Mouse (Mus musculus) forebrain, embryonic 10.5 days (tissue): ENCODE data around the gene Egf. TPM values are rescaled to one million over a fixed set of nuclear protein-coding genes. Genes with fewer than 3 reads are reported as not detected.

ENCODE experiments used
- DNase-seq: peaks from one replicate; pipeline ENCODE4 v3.0.0-alpha.2; 2017; ENCODE audit warnings: low spot score; ENCODE audit errors: extremely low spot score
- H3K27ac ChIP-seq: fragments of 300-500 bp; sonication (generic); 2 replicates; pipeline ENCODE4 v1.5.1; 2016; ENCODE audit warnings: mild to moderate bottlenecking
- H3K27me3 ChIP-seq: fragments of 300-500 bp; sonication (generic); 2 replicates; pipeline ENCODE4 v1.6.1; 2016; ENCODE audit warnings: mild to moderate bottlenecking; ENCODE audit not compliant: poor library complexity, severe bottlenecking
- H3K36me3 ChIP-seq: fragments of 300-500 bp; sonication (generic); replicated peaks from 2 replicates; pipeline ENCODE4 v1.6.1; 2016; ENCODE audit warnings: mild to moderate bottlenecking, moderate library complexity
- H3K4me1 ChIP-seq: fragments of 300-500 bp; sonication (generic); 2 replicates; pipeline ENCODE4 v1.6.1; 2016
- H3K4me3 ChIP-seq: fragments of 300-500 bp; sonication (generic); 2 replicates; pipeline ENCODE4 v1.5.1; 2016; ENCODE audit warnings: mild to moderate bottlenecking, moderate library complexity
- H3K9me3 ChIP-seq: fragments of 300-500 bp; sonication (generic); 2 replicates; pipeline ENCODE4 v1.6.1; 2016; ENCODE audit warnings: mild to moderate bottlenecking, moderate library complexity
- WGBS: fragments of 180-500 bp; shearing (Covaris S2); methylation state at CpG from one replicate; pipeline ENCODE4 v1.1.7; 2016; 5-methylcytosine and 5-hydroxymethylcytosine counted together
- polyA plus RNA-seq: library from polyadenylated mRNA; unstranded; fragments of >200 nt; fragmentation: Nextera tagmentation; extraction: Ambion mirVana; gene quantifications from 2 replicates; pipeline ENCODE4 v1.2.1, GENCODE M21; 2016

Egf gene
- polyA plus RNA-seq, 1 experiment from 2014 or later: 1.8 TPM

DNA sequence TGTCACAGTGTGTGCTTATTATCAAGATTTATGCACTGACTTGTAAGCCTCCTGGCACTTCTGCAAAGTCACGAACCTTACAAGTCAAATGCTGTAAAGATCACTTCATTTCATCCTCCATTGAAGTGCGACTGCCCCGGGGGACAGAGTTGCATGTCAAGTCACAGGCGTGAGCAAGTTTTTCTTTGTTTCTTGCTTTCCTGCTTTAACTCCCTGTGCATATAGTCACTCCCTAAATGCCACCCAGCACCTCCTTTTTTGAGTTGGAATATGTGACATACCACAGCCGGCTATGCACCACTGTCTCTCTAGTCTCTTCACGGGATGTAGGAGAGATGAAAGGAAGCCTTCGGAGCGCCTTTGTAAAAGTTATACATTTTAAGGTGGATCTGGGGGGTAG is 56.2 kb downstream of the Egf start:
- Histone ChIP-seq H3K4me1 (no peaks in the 10 kb centered on the region), H3K9me3 (no peaks in the 10 kb centered on the region), H3K36me3 (0 out of 2 replicates have a peak, but pooled peaks cover 3% of the 10 kb centered on the region), H3K4me3 (no peak overlapping the region), H3K27ac (no peak overlapping the region), H3K27me3 (no peaks in the 10 kb centered on the region)
- WGBS: 89% methylated on average over 8 of the region's 8 CpGs
- no peak for DNase-seq

- 86% methylated on average over 6 of the region's 6 CpGs for WGBS
- H3K36me3 ChIP-seq: 0 out of 2 replicates have a peak, but pooled peaks cover 3% of the 10 kb centered on the region
- no peak overlapping the region for H3K27ac ChIP-seq
- no peaks in the 10 kb centered on the region for H3K4me1 ChIP-seq
- no peaks in the 10 kb centered on the region for H3K27me3 ChIP-seq
- no peak for DNase-seq
- no peaks in the 10 kb centered on the region for H3K9me3 ChIP-seq
- H3K4me3 ChIP-seq: no peak overlapping the region
Measured at GRCm38 (mm10) chr3:129698365-129698764, 56.8 kb downstream of the Egf start.

DNA sequence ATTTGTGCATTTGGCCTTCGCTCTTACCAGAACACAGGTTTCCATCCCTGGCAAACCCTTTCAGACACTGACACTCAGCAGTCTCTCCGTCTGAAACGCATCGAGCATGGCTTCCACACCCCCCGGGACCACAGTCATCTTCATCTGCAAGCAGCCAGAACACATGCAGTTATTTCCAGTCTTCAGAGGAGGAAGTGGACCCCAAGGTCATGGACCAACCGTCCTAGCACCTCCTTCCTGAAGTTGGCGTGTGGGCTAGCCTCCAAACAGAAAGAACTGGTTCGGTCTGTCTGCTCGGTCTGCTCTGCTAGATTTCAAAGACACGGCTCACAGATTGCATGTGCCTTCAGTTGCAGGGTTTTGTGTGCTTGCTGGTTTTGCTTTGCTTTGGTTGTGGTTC is 57.4 kb downstream of the Egf start:
- no peaks in the 10 kb centered on the region for H3K4me1 ChIP-seq
- 89% methylated on average over 10 of the region's 10 CpGs for WGBS
- H3K4me3 ChIP-seq: no peak overlapping the region
- H3K27me3 ChIP-seq: no peaks in the 10 kb centered on the region
- no peaks in the 10 kb centered on the region for H3K9me3 ChIP-seq
- DNase-seq: no peak
- H3K36me3 ChIP-seq: 0 out of 2 replicates have a peak, but pooled peaks cover 3% of the 10 kb centered on the region
- H3K27ac ChIP-seq: no peak overlapping the region

- no peak for DNase-seq
- no peaks in the 10 kb centered on the region for H3K4me1 ChIP-seq
- H3K27ac ChIP-seq: no peak overlapping the region
- H3K36me3 ChIP-seq: 0 out of 2 replicates have a peak, but pooled peaks cover 3% of the 10 kb centered on the region
- H3K9me3 ChIP-seq: no peaks in the 10 kb centered on the region
- no peaks in the 10 kb centered on the region for H3K27me3 ChIP-seq
- H3K4me3 ChIP-seq: no peak overlapping the region
- WGBS: 91% methylated on average over 8 of the region's 8 CpGs
Measured at GRCm38 (mm10) chr3:129695943-129696342, 59.2 kb downstream of the Egf start.

- no peaks in the 10 kb centered on the region for H3K27me3 ChIP-seq
- H3K36me3 ChIP-seq: 0 out of 2 replicates have a peak, but pooled peaks cover 3% of the 10 kb centered on the region
- WGBS: 86% methylated on average over 4 of the region's 4 CpGs
- H3K4me3 ChIP-seq: no peak overlapping the region
- H3K9me3 ChIP-seq: no peaks in the 10 kb centered on the region
- no peaks in the 10 kb centered on the region for H3K4me1 ChIP-seq
- no peak for DNase-seq
- no peak overlapping the region for H3K27ac ChIP-seq
Measured at GRCm38 (mm10) chr3:129693581-129693980, 61.5 kb downstream of the Egf start.

DNA sequence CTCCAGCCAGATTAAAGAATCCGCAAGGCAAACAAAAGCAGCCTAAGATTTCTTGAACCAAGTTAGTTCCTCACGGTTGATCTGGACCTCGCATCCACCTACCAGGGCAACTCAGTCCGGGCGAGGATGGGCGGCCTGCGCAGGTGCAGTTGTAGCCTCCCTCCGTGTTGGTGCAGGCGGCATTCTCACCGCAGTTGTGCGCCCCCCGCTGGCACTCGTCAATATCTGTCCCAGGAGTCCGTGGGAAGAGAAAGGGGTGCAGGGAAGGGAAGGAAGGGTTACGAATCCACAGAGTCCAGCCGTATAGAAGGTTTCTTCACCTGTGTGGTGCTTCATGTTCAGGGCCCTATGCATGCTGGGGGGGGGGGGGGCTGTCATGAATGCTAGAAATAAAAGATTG is 62.3 kb downstream of the Egf start:
- 47% methylated on average over 16 of the region's 16 CpGs for WGBS
- Histone ChIP-seq H3K36me3 (0 out of 2 replicates have a peak, but pooled peaks cover 3% of the 10 kb centered on the region), H3K27ac (no peak overlapping the region), H3K9me3 (no peaks in the 10 kb centered on the region), H3K4me3 (no peak overlapping the region), H3K27me3 (no peaks in the 10 kb centered on the region), H3K4me1 (no peaks in the 10 kb centered on the region)
- DNase-seq: no peak

GRCm38 (mm10) chr3:129687429-129687828 is 67.7 kb downstream of the Egf start:
- Histone ChIP-seq H3K27ac (no peak overlapping the region), H3K4me1 (no peaks in the 10 kb centered on the region), H3K36me3 (no peaks in the 10 kb centered on the region), H3K27me3 (no peaks in the 10 kb centered on the region), H3K4me3 (no peak overlapping the region), H3K9me3 (no peaks in the 10 kb centered on the region)
- 76% methylated on average over 5 of the region's 5 CpGs for WGBS
- no peak for DNase-seq

DNA sequence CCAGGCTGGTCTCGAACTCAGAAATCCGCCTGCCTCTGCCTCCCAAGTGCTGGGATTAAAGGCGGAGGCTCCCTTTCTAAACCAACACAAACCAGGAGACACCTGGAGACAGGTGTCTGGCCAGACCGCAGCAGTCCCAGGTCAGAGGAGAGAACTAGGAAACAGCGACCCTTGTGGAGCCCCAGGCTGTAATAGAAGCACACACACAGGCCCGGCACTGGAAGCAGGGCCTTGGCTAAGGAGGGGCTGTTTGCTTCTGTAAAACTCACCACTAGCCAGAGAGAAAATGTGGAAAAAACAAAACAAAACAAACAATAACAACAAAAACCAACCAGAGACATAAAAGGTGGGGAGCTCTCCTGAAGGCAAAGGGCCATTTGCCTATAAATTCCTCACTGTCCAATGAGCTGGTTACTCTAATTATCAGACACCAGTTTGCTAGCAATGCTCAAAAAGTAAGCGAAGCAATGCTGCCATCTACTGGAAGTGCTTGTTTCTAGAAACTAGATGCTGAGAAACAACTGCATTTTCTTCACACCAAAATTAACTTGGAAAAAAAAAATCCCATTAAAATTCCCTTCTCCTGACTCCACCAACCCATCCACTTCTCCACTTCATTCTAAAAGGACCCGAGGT is 68.3 kb downstream of the Egf start:
- H3K4me3 ChIP-seq: no peak overlapping the region
- H3K9me3 ChIP-seq: no peaks in the 10 kb centered on the region
- no peaks in the 10 kb centered on the region for H3K4me1 ChIP-seq
- DNase-seq: peak; percentile 45
- no peaks in the 10 kb centered on the region for H3K36me3 ChIP-seq
- 59% methylated on average over 8 of the region's 8 CpGs for WGBS
- H3K27ac ChIP-seq: no peak overlapping the region
- H3K27me3 ChIP-seq: no peaks in the 10 kb centered on the region

- WGBS: 89% methylated on average over 12 of the region's 12 CpGs
- H3K9me3 ChIP-seq: no peaks in the 10 kb centered on the region
- no peaks in the 10 kb centered on the region for H3K27me3 ChIP-seq
- no peaks in the 10 kb centered on the region for H3K4me1 ChIP-seq
- H3K4me3 ChIP-seq: no peak overlapping the region
- no peak overlapping the region for H3K27ac ChIP-seq
- no peaks in the 10 kb centered on the region for H3K36me3 ChIP-seq
- DNase-seq: no peak
Measured at GRCm38 (mm10) chr3:129686196-129686595, 68.9 kb downstream of the Egf start.

- no peak for DNase-seq
- no peak overlapping the region for H3K27ac ChIP-seq
- no peak overlapping the region for H3K4me3 ChIP-seq
- no peaks in the 10 kb centered on the region for H3K36me3 ChIP-seq
- no peaks in the 10 kb centered on the region for H3K9me3 ChIP-seq
- no peaks in the 10 kb centered on the region for H3K4me1 ChIP-seq
- H3K27me3 ChIP-seq: no peaks in the 10 kb centered on the region
- WGBS: 91% methylated on average over 10 of the region's 10 CpGs
Measured at GRCm38 (mm10) chr3:129683060-129683679, 71.9 kb downstream of the Egf start.

GRCm38 (mm10) chr3:129682389-129682788 is 72.7 kb downstream of the Egf start:
- H3K4me3 ChIP-seq: no peak overlapping the region
- H3K4me1 ChIP-seq: no peaks in the 10 kb centered on the region
- H3K27ac ChIP-seq: no peak overlapping the region
- no peaks in the 10 kb centered on the region for H3K36me3 ChIP-seq
- DNase-seq: no peak
- WGBS: 93% methylated on average over 10 of the region's 10 CpGs
- H3K9me3 ChIP-seq: no peaks in the 10 kb centered on the region
- H3K27me3 ChIP-seq: no peaks in the 10 kb centered on the region

DNA sequence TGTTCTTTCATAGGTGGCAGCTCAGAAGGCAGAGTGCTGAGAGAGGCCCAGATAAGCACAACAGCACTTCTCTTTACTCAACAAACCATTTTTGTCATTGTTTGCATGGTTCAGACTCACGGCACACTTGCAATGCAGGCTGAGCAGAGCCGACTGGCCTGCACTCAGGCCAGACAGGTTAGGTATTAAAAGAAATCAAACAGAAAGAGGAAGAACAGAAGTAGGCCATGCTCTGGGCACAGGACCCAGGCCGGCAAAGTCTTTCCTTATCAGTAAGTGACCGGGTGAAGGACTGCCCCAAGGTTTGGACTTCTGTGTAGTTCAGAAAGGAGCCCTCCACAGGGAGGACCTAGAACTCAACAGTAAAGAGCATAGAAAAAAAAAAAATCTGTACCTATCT is 73.3 kb downstream of the Egf start:
- no peaks in the 10 kb centered on the region for H3K9me3 ChIP-seq

GRCm38 (mm10) chr3:129680258-129680657 is 74.9 kb downstream of the Egf start:
- Histone ChIP-seq H3K27me3 (no peaks in the 10 kb centered on the region), H3K36me3 (no peaks in the 10 kb centered on the region), H3K4me1 (no peaks in the 10 kb centered on the region), H3K4me3 (no peak overlapping the region), H3K9me3 (no peaks in the 10 kb centered on the region), H3K27ac (no peak overlapping the region)
- 84% methylated on average over 5 of the region's 5 CpGs for WGBS
- no peak for DNase-seq

More for the DNA sequence above, 73.3 kb downstream of the Egf start:
- no peak for DNase-seq
- no peak overlapping the region for H3K27ac ChIP-seq
- H3K4me3 ChIP-seq: no peak overlapping the region
- no peaks in the 10 kb centered on the region for H3K36me3 ChIP-seq
- 95% methylated on average over 4 of the region's 4 CpGs for WGBS
- H3K27me3 ChIP-seq: no peaks in the 10 kb centered on the region
- no peaks in the 10 kb centered on the region for H3K4me1 ChIP-seq
